Comparison of ENCODE assay signal across 27 mouse cellular contexts in genomic region chr9:80509464-80510153, GRCm38 (mm10). TPM values are rescaled to one million over a fixed set of nuclear protein-coding genes. Genes with fewer than 3 reads are reported as not detected.
"Had no signal": no experiment of that assay in that cellular context is flagged by ENCODE, and none has a peak within 500 bp of the region (broad histone marks: within the 10 kb centered on the region; RNA-seq: fewer than 3 reads in every experiment).

No protein-coding gene starts in this region.

- ATAC-seq: liver, embryonic 12.5 days; midbrain, embryonic 13.5 days; midbrain, embryonic 16.5 days had no signal

- DNase-seq: kidney, adult 11 months; kidney, adult 8-10 months; kidney, postnatal 10 days; kidney, postnatal 36 days; left cerebral cortex, postnatal 4 days; lung, adult 2 months; lung, postnatal 14 days; lung, postnatal 4 days; right cerebral cortex, adult 18-20 months; right cerebral cortex, postnatal 14 days; right cerebral cortex, postnatal 4 days; spleen, adult 18-20 months; thymus, postnatal 25 days had no signal

RNA-seq across cellular contexts. Expression of gene Impg1, which starts 44.3 kb away (rescaled TPM):
- total RNA-seq: layer of hippocampus, adult 8-10 months; layer of hippocampus, postnatal 14 days; left cerebral cortex, postnatal 14 days; left cerebral cortex, postnatal 4 days; monocyte, adult 5-6 weeks had no signal
- polyA plus RNA-seq: limb, embryonic 12.5 days; limb, embryonic 15.5 days; liver, embryonic 12.5 days; liver, embryonic 15.5 days; lung, adult 2 months; midbrain, embryonic 10.5 days; midbrain, embryonic 13.5 days; midbrain, embryonic 16.5 days; myocyte; neural tube, embryonic 11.5 days; neural tube, embryonic 14.5 days had no signal
